In the genomic region with DNA sequence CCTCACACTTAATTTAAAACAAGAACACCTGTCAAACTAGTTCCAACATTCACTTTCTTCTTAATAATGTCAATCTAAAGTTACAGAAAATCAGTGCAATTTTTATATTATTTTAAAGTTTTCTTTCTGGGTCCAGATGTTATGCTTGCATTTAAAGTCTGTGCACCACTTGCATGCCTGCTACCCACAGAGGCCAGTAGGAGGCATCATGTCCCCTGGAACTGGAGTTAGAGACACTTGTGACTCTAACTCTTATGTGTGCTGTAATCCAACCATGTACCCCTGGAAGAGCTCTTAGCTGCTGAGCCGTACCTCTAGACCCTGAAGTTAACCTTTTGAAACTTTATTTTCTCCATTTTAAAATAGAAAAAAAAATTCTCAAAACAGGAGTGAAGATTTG, we compare ENCODE assay signal across 22 mouse cellular contexts. TPM values are rescaled to one million over a fixed set of nuclear protein-coding genes. Genes with fewer than 3 reads are reported as not detected.
DNase-seq lines count a peak whose midpoint lies in the region; ATAC-seq and TF ChIP-seq lines count a peak whose summit lies in the region.
"Had no signal": no experiment of that assay in that cellular context is flagged by ENCODE, and none has a peak within 500 bp of the region (broad histone marks: within the 10 kb centered on the region; RNA-seq: fewer than 3 reads in every experiment).

No protein-coding gene starts in this region.

- peak; percentile 17 for DNase-seq in heart, adult 11 months
- DNase-seq in heart, adult 9 months (ENCODE audit: low spot score in 2 of 2): no peak
- DNase-seq in liver, embryonic 14.5 days (ENCODE audit: low read depth in 3 of 3, low spot score in 3 of 3): no peak
- peak; percentile 16 for DNase-seq in 416B (ENCODE audit: low read depth)
- peak; percentile 17 for DNase-seq in ZHBTc4 (ENCODE audit: low read depth, low spot score)
- no peak for DNase-seq in right cerebral cortex, postnatal 14 days
- no peak for DNase-seq in heart, postnatal 10 days
- DNase-seq: adrenal gland, adult 8-10 months; cerebellum, adult 11-12 months; cerebellum, postnatal 36 days; gastrocnemius, postnatal 10 days; heart, postnatal 4 days; kidney, adult 9 months had no signal

- H3K36me3 ChIP-seq in liver, embryonic 14.5 days (replicated peaks; ENCODE audit: control insufficient read depth, insufficient read depth, low read depth): peaks cover 3% of the 10 kb centered on the region; the same call in 1 of the 2 replicates
- H3K36me3 ChIP-seq in liver, embryonic 12.5 days: peaks cover 7% of the 10 kb centered on the region
- H3K36me3 ChIP-seq: limb, embryonic 10.5 days had no signal

- no peaks in the 10 kb centered on the region for H3K4me1 ChIP-seq in liver, embryonic 14.5 days (replicated peaks; ENCODE audit: control insufficient read depth in 2 of 2, insufficient read depth in 2 of 2, low read length in 1 of 2)
- H3K4me1 ChIP-seq in liver, embryonic 12.5 days: no peaks in the 10 kb centered on the region
- H3K4me1 ChIP-seq: midbrain, embryonic 13.5 days; neural tube, embryonic 15.5 days had no signal

- H3K9ac ChIP-seq in liver, embryonic 14.5 days (replicated peaks): no peak overlapping the region
- H3K9ac ChIP-seq in liver, embryonic 12.5 days: no peak overlapping the region
- H3K9ac ChIP-seq: heart, embryonic 13.5 days; midbrain, embryonic 13.5 days; neural tube, embryonic 15.5 days had no signal

- 61% methylated on average over 1 of the region's 1 CpGs for WGBS in liver, embryonic 14.5 days (ENCODE audit: insufficient replicate concordance)
- WGBS in liver, embryonic 12.5 days (ENCODE audit: insufficient replicate concordance): 72% methylated on average over 1 of the region's 1 CpGs

- H3K27me3 ChIP-seq in liver, embryonic 14.5 days (ENCODE audit: control insufficient read depth, insufficient read depth, low read length): no peaks in the 10 kb centered on the region
- H3K27me3 ChIP-seq in liver, embryonic 12.5 days (replicated peaks): no peaks in the 10 kb centered on the region
- H3K27me3 ChIP-seq: heart, embryonic 13.5 days; midbrain, embryonic 13.5 days; neural tube, embryonic 15.5 days had no signal

- TF ChIP-seq CTCF in liver, embryonic 14.5 days (IDR thresholded peaks at IDR 0.05; ENCODE audit: low read depth): peak; percentile 24; the same call in 1 of the 2 replicates

- H3K4me3 ChIP-seq in liver, embryonic 14.5 days (ENCODE audit: insufficient read depth in 1 of 2, low read depth in 2 of 2, low read length in 2 of 2): no peak overlapping the region
- no peak overlapping the region for H3K4me3 ChIP-seq in liver, embryonic 12.5 days
- H3K4me3 ChIP-seq: heart, embryonic 13.5 days; limb, embryonic 10.5 days; midbrain, embryonic 13.5 days; myocyte; neural tube, embryonic 15.5 days had no signal

- intact Hi-C loops in heart, postnatal 10 days (cut with DNase I): loop anchor here (5.0 to 10.0 kb wide), 2 partner anchors 887 to 1030 kb away; no protein-coding TSS in a partner anchor

- no peaks in the 10 kb centered on the region for H3K9me3 ChIP-seq in liver, embryonic 14.5 days (ENCODE audit: control insufficient read depth, low read length)
- H3K9me3 ChIP-seq in liver, embryonic 12.5 days (replicated peaks): no peaks in the 10 kb centered on the region
- H3K9me3 ChIP-seq: G1E; heart, embryonic 13.5 days; limb, embryonic 10.5 days; midbrain, embryonic 13.5 days; neural tube, embryonic 15.5 days had no signal

- H3K4me2 ChIP-seq in liver, embryonic 14.5 days (ENCODE audit: low read depth): no peak overlapping the region
- no peak overlapping the region for H3K4me2 ChIP-seq in liver, embryonic 12.5 days
- H3K4me2 ChIP-seq: heart, embryonic 13.5 days; midbrain, embryonic 13.5 days; neural tube, embryonic 15.5 days had no signal

- TF ChIP-seq EP300 in liver, embryonic 14.5 days (IDR thresholded peaks at IDR 0.05; ENCODE audit: low read depth): no peak

- no peak for ATAC-seq in liver, embryonic 14.5 days (ENCODE audit: insufficient read depth)
- ATAC-seq in liver, embryonic 12.5 days: no peak
- ATAC-seq: forebrain, embryonic 16.5 days; midbrain, embryonic 13.5 days had no signal

- no peak overlapping the region for H3K27ac ChIP-seq in liver, embryonic 14.5 days
- H3K27ac ChIP-seq in liver, embryonic 12.5 days: no peak overlapping the region
- H3K27ac ChIP-seq: heart, embryonic 13.5 days; limb, embryonic 10.5 days; macrophage; midbrain, embryonic 13.5 days; neural tube, embryonic 15.5 days had no signal

RNA-seq across cellular contexts. Expression of a gene that starts 19.0 kb away (rescaled TPM):
- polyA plus RNA-seq in liver, embryonic 14.5 days (2012; rRNA removed): 25.8 and 30.4 TPM in 2 replicates
- polyA plus RNA-seq in liver, embryonic 14.5 days (2014; fragmentation: Nextera tagmentation; extraction: Ambion mirVana): 84.1 and 87.9 TPM in 2 replicates
- polyA plus RNA-seq in liver, embryonic 12.5 days (2016; fragmentation: Nextera tagmentation; extraction: Ambion mirVana): 69.6 and 73.8 TPM in 2 replicates
- total RNA-seq in heart, postnatal 10 days (2021): 10 to 100 TPM; 38.4 to 46.2 TPM

Comparison
In these comparisons a context has a peak if more than half of its experiments do, and no peak if none do; other contexts are left out.
1. DNase-seq: peak in heart, adult 11 months (single experiment), 416B (single experiment) and ZHBTc4 (single experiment); none in heart, adult 9 months (0 of 2), liver, embryonic 14.5 days (0 of 3), right cerebral cortex, postnatal 14 days (single experiment) and heart, postnatal 10 days (0 of 2).